Comparison of ENCODE assay signal across 14 mouse cellular contexts in genomic region chr6:52868352-52868751, GRCm38 (mm10).
"Had no signal": no experiment of that assay in that cellular context is flagged by ENCODE, and none has a peak within 500 bp of the region (broad histone marks: within the 10 kb centered on the region; RNA-seq: fewer than 3 reads in every experiment).

No protein-coding gene starts in this region.

- H3K4me2 ChIP-seq: limb, embryonic 15.5 days; liver, embryonic 12.5 days; lung, embryonic 15.5 days; midbrain, embryonic 12.5 days; neural tube, embryonic 13.5 days; stomach, embryonic 15.5 days had no signal

- H3K9me3 ChIP-seq: limb, embryonic 15.5 days; liver, embryonic 12.5 days; lung, embryonic 15.5 days; midbrain, embryonic 12.5 days; neural tube, embryonic 13.5 days; stomach, embryonic 15.5 days had no signal

- H3K36me3 ChIP-seq: limb, embryonic 15.5 days; liver, embryonic 12.5 days; lung, embryonic 15.5 days; midbrain, embryonic 12.5 days; neural tube, embryonic 13.5 days; stomach, embryonic 15.5 days had no signal

- DNase-seq: kidney, adult 8-10 months; kidney, postnatal 36 days; layer of hippocampus, adult 9-11 months; layer of hippocampus, postnatal 36 days; lung, postnatal 14 days; right cerebral cortex, postnatal 14 days had no signal

- H3K27ac ChIP-seq: limb, embryonic 15.5 days; liver, embryonic 12.5 days; lung, embryonic 15.5 days; macrophage; midbrain, embryonic 12.5 days; neural tube, embryonic 13.5 days; stomach, embryonic 15.5 days had no signal

- H3K9ac ChIP-seq: limb, embryonic 15.5 days; liver, embryonic 12.5 days; lung, embryonic 15.5 days; midbrain, embryonic 12.5 days; neural tube, embryonic 13.5 days; stomach, embryonic 15.5 days had no signal

- H3K4me3 ChIP-seq: limb, embryonic 15.5 days; liver, embryonic 12.5 days; lung, embryonic 15.5 days; midbrain, embryonic 12.5 days; neural tube, embryonic 13.5 days; stomach, embryonic 15.5 days had no signal

- H3K27me3 ChIP-seq: liver, embryonic 12.5 days; lung, embryonic 15.5 days; midbrain, embryonic 12.5 days; stomach, embryonic 15.5 days had no signal

- H3K4me1 ChIP-seq: liver, embryonic 12.5 days; lung, embryonic 15.5 days had no signal

- ATAC-seq: liver, embryonic 12.5 days; midbrain, embryonic 16.5 days had no signal
